Mouse (Mus musculus): Measurements from ENCODE around the gene Dlat. TPM values are rescaled to one million over a fixed set of nuclear protein-coding genes. Genes with fewer than 3 reads are reported as not detected.

Gene Dlat
- polyA plus RNA-seq (2015; fragmentation: Nextera tagmentation; extraction: Ambion mirVana), result 25.5 and 26.1 TPM in 2 replicates

DNA sequence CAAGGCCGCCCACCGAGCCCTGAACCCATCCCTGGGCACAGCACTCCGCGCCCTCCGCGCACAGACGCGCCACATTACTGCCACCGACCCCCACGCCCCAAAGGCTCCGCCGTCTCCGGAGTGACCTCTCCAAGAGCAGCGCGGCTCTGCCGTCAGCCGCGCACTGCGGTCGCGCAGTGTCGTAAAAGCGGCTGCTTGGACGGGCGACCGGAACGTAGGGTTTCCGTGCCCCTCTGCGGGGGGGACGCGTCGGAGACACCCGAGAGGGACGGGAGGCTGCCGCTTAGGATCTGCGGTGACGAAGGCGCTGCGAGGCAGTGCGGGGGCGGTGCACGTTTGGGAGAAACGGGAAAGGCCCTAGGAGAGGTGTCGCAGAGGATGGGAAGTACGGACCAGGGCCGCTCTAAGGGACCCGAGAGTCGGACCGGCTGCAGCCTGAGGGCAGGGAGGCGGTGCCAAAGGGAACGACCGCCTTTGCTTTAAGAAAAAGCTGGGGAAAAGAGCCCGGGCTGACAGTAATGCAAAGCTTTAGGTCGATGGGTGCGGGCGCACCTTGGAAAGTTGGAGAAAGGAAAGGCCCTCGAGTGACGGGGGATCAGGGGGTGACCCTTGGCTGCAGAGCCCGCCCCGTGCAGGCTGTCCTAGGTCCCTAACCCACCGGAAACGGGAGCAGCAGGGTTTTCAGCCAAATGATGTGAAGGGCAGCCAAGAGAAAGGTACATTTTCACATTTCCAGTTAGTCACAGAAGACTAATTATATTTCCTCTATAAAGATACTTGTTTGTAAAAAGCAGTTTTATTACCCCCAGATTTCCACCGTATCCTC, at the start of gene Dlat:
TSS of gene Dlat (minus strand) at position 389 of the 826 bp plus-strand sequence.
- no peaks in the 10 kb centered on the region for H3K9me3 ChIP-seq (ENCODE audit: low read length)
- WGBS (ENCODE audit: insufficient replicate concordance), result under 1% methylated on average over 62 of the region's 63 CpGs
- no peaks in the 10 kb centered on the region for H3K27me3 ChIP-seq (ENCODE audit: insufficient read depth, low read length)
- H3K4me2 ChIP-seq (ENCODE audit: low read depth, low read length), result peak within 1 kb of the TSS; percentile 80
- H3K36me3 ChIP-seq (replicated peaks; ENCODE audit: insufficient read depth, low read length), result peaks cover 4% of the 10 kb centered on the region; the same call in 1 of the 2 replicates
- DNase-seq, result peak; percentile 88
- H3K27ac ChIP-seq (ENCODE audit: low read depth), result peak within 1 kb of the TSS; percentile 65
- H3K9ac ChIP-seq (replicated peaks), result peak within 1 kb of the TSS; percentile 66
- peak; percentile 89 for ATAC-seq
- H3K4me1 ChIP-seq (ENCODE audit: insufficient read depth), result peaks cover 11% of the 10 kb centered on the region
- peak within 1 kb of the TSS; percentile 61 for H3K4me3 ChIP-seq (ENCODE audit: low read depth, low read length)
- TF ChIP-seq EP300 (IDR thresholded peaks at IDR 0.05; ENCODE audit: low read depth) (no peak), CTCF (IDR thresholded peaks at IDR 0.05; ENCODE audit: low read depth) (0 out of 2 replicates have a peak, but pooled peaks have one; percentile 1)

DNA sequence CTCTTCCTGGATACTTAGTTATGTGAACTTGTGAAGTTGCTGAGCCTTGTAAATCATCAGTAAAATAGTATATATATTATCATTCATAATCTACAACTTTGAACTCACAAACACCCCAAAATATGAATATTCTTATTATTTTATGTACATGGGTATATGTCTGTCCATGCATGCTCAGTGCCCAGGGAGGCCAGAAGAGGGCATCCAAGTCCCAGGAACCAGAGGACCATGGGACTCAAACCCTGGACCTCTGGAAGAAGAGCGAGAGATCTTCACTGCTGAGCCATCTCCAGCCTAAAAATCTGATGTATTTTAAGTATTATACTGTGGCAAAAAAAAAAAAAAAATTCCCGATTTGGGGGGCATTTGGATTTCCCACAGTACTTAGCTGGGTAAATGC, 49.5 kb upstream of the Dlat start:
- H3K4me1 ChIP-seq (ENCODE audit: insufficient read depth), result 0 out of 2 replicates have a peak, but pooled peaks cover 3% of the 10 kb centered on the region
- no peaks in the 10 kb centered on the region for H3K27me3 ChIP-seq (ENCODE audit: insufficient read depth, low read length)
- no peak overlapping the region for H3K4me2 ChIP-seq (ENCODE audit: low read depth, low read length)
- WGBS (ENCODE audit: insufficient replicate concordance), result 20% methylated on average over 2 of the region's 2 CpGs
- H3K9ac ChIP-seq (replicated peaks), result no peak overlapping the region
- H3K27ac ChIP-seq (ENCODE audit: low read depth), result no peak overlapping the region
- H3K4me3 ChIP-seq (ENCODE audit: low read depth, low read length), result no peak overlapping the region
- no peaks in the 10 kb centered on the region for H3K36me3 ChIP-seq (replicated peaks; ENCODE audit: insufficient read depth, low read length)
- no peaks in the 10 kb centered on the region for H3K9me3 ChIP-seq (ENCODE audit: low read length)
- DNase-seq (no peak), ATAC-seq (no peak)
- TF ChIP-seq CTCF (IDR thresholded peaks at IDR 0.05; ENCODE audit: low read depth) (peak; percentile 58), EP300 (IDR thresholded peaks at IDR 0.05; ENCODE audit: low read depth) (no peak)

DNA sequence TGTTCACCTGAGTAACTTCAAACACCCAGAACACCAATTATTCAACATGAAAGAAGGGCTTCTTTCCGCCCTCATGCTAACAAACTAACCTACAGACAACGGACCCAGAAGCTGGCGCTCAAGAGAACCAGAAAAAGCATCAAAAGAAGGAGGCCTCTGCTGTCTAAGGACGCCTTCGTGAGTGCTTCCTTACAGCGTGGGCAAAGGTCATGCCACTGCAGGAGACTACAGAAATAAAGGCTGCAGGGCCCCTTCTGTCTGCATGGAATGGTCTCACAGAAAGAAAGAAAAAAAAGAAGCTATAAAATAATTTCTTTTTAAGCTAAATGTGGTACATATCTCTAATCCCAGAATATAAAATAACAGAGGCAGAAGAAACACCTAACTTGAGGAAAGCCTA, 45.3 kb upstream of the Dlat start:
- ATAC-seq (no peak), DNase-seq (no peak)
- H3K9me3 ChIP-seq (ENCODE audit: low read length), result no peaks in the 10 kb centered on the region
- WGBS (ENCODE audit: insufficient replicate concordance), result 62% methylated on average over 6 of the region's 6 CpGs
- H3K9ac ChIP-seq (replicated peaks), result no peak overlapping the region
- no peak overlapping the region for H3K4me3 ChIP-seq (ENCODE audit: low read depth, low read length)
- no peak overlapping the region for H3K27ac ChIP-seq (ENCODE audit: low read depth)
- 0 out of 2 replicates have a peak, but pooled peaks cover 5% of the 10 kb centered on the region for H3K4me1 ChIP-seq (ENCODE audit: insufficient read depth)
- no peak for TF ChIP-seq EP300 (IDR thresholded peaks at IDR 0.05; ENCODE audit: low read depth)
- TF ChIP-seq CTCF (IDR thresholded peaks at IDR 0.05; ENCODE audit: low read depth), result no peak
- no peak overlapping the region for H3K4me2 ChIP-seq (ENCODE audit: low read depth, low read length)
- H3K27me3 ChIP-seq (ENCODE audit: insufficient read depth, low read length), result peaks cover 6% of the 10 kb centered on the region
- H3K36me3 ChIP-seq (replicated peaks; ENCODE audit: insufficient read depth, low read length), result no peaks in the 10 kb centered on the region

DNA sequence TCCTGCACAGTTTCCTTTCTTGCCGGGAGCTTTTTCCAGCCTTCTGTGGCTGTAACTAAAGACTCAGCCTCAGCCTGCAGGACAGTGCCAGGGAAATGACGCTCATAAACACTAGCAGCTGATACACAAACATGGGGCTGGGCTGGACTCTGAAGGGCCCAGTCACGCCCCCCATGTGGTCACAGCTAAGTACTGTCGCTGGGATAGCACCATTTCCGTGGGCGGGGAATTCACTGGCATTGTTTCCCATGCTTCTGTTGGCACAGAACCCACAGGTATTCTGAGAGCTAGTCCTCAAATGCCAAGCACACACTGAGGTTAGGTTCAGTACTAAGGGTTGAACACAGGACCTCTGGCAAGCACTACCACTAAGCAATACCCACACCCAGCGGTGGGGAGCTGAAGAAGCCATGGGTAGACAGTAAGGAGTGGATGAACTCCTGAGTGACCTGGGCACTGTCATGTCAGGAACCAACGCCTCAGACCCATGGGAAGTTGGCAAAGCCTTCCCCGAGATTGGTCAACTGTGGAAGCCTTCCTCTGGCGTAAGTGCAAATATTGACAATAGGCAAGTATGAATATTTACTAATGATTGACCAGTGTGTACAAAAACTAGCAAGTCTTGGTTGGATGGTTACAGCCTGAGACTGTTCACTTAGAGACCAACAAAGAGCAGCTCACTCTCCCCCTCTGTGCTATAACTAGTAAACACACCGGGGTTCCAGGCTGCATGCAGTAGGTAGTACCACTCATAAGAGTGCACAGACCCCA, 41.5 kb upstream of the Dlat start:
- no peaks in the 10 kb centered on the region for H3K36me3 ChIP-seq (replicated peaks; ENCODE audit: insufficient read depth, low read length)
- no peaks in the 10 kb centered on the region for H3K9me3 ChIP-seq (ENCODE audit: low read length)
- peak overlapping the region; percentile 30 for H3K27ac ChIP-seq (ENCODE audit: low read depth)
- H3K4me3 ChIP-seq (ENCODE audit: low read depth, low read length), result no peak overlapping the region
- no peak overlapping the region for H3K9ac ChIP-seq (replicated peaks)
- WGBS (ENCODE audit: insufficient replicate concordance), result 40% methylated on average over 11 of the region's 11 CpGs
- H3K27me3 ChIP-seq (ENCODE audit: insufficient read depth, low read length), result peaks cover 38% of the 10 kb centered on the region
- H3K4me2 ChIP-seq (ENCODE audit: low read depth, low read length), result no peak overlapping the region
- ATAC-seq (peak; percentile 89), DNase-seq (peak; percentile 63)
- peaks cover 8% of the 10 kb centered on the region; the same call in 1 of the 2 replicates for H3K4me1 ChIP-seq (ENCODE audit: insufficient read depth)
- 0 out of 2 replicates have a peak, but pooled peaks have one; percentile 17 for TF ChIP-seq CTCF (IDR thresholded peaks at IDR 0.05; ENCODE audit: low read depth)
- no peak for TF ChIP-seq EP300 (IDR thresholded peaks at IDR 0.05; ENCODE audit: low read depth)

DNA sequence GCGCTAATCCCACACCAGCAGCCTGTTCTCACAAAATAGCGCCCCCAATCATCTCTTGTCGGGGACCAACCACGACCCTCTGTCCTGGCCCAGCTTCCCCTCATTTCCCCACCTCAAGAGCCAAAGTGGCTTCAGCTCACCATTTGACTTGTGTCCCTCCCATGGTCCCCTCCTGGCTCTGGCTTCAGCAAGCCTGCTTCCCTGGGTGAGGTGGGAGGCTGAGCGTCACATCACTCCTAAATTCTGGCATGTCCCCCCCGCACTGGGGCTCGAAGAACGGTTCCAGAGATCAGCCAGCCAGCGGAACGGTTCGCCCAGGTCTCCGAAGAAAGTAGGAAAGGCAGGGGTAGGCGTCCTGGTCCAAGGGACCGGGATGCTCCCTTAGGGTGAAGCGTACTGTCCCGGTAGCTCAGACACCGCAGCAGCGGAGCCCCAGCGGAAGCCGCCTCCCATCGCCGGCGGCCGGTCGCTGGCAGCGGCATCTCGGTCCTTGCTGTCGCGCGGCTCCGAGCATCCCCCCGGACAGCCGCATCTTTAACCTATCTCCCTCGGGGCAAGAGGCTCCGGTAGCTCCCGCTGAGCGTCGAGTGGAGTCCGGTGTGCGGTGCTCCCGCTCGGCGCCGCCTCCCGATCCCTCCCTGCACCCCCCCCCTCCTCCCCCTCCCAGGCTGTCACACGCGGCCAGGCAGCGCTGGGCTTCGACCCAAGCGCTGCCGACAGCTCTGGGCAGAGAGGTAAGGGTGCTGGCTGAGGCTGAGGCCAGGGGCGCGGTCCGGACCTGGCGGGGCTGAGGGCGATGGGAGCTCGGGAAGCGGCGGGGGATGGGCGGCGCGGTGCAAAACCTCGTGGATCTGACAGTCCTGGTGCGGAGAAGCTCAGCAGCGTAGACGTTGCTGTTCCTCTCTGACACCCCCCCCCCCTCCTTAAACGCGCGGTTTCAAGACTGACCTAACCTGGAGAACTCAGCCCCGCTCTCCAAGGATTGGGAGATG, 39.1 kb upstream of the Dlat start:
- DNase-seq, result peak; percentile 44
- Histone ChIP-seq H3K36me3 (replicated peaks; ENCODE audit: insufficient read depth, low read length) (no peaks in the 10 kb centered on the region), H3K4me1 (ENCODE audit: insufficient read depth) (peaks cover 8% of the 10 kb centered on the region; the same call in 1 of the 2 replicates), H3K4me3 (ENCODE audit: low read depth, low read length) (peak overlapping the region; percentile 45), H3K27ac (ENCODE audit: low read depth) (no peak overlapping the region), H3K9ac (replicated peaks) (no peak overlapping the region), H3K9me3 (ENCODE audit: low read length) (no peaks in the 10 kb centered on the region), H3K4me2 (ENCODE audit: low read depth, low read length) (peak overlapping the region; percentile 73), H3K27me3 (ENCODE audit: insufficient read depth, low read length) (peaks cover 38% of the 10 kb centered on the region)
- 2% methylated on average over 53 of the region's 70 CpGs for WGBS (ENCODE audit: insufficient replicate concordance)
- no peak for TF ChIP-seq CTCF (IDR thresholded peaks at IDR 0.05; ENCODE audit: low read depth)
- no peak for TF ChIP-seq EP300 (IDR thresholded peaks at IDR 0.05; ENCODE audit: low read depth)
- no peak for ATAC-seq
